Mouse (Mus musculus) layer of hippocampus, postnatal 25 days (tissue): ENCODE results near the gene Bicral. TPM values are rescaled to one million over a fixed set of nuclear protein-coding genes. Genes with fewer than 3 reads are reported as not detected.
"Not testable (repeated sequence)": the region's sequence is repeated elsewhere in the genome, so short reads cannot be mapped to it uniquely, and the experiment has no call there.

Experiments
- DNase-seq, 2 experiments: peaks; one replicate each; pipeline ENCODE4 v3.0.0; 2022; ENCODE audit warnings: mixed read lengths in 2 of 2, low spot score in 1 of 2; ENCODE audit errors: extremely low spot score in 1 of 2
- total RNA-seq, 2 experiments: library from RNA; stranded (reverse); gene quantifications; 2 replicates each; pipeline ENCODE4 v1.2.3; 2021

Bicral gene
- total RNA-seq, 2 experiments from 2014 or later, result 47.5 to 60.3 TPM

- DNase-seq, result no peak
Observed at GRCm38 (mm10) chr17:46770546-46770945, 87.7 kb downstream of the Bicral start.

GRCm38 (mm10) chr17:46767868-46768267 is 90.4 kb downstream of the Bicral start:
- DNase-seq, result no peak

GRCm38 (mm10) chr17:46764916-46765315 is 93.4 kb downstream of the Bicral start:
- DNase-seq, result not testable (repeated sequence)

DNA sequence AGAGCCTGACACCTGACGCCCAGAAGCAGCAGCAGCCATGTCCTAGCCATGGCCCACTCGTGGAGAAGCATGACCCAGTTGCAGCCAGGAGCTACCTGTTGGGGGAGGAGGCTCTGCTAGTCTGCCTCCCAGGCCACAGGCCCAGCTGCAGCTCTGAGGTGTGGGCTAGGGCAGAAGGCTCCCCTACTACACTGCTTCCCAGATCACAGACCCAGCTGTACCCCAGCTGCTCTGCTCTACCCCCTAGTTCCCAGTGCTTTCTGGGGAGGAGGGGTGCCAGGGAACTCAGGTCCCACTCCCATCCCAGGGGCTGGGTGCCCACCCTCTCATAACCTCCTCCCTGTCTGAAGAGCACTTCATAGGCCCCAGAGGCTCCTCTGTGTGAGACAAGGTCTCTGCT is 94.7 kb downstream of the Bicral start, which contains the start of gene Ptcra:
Gene Ptcra (minus strand): TSS at position 169 of the 400 bp plus-strand sequence.
- no peak for DNase-seq

DNA sequence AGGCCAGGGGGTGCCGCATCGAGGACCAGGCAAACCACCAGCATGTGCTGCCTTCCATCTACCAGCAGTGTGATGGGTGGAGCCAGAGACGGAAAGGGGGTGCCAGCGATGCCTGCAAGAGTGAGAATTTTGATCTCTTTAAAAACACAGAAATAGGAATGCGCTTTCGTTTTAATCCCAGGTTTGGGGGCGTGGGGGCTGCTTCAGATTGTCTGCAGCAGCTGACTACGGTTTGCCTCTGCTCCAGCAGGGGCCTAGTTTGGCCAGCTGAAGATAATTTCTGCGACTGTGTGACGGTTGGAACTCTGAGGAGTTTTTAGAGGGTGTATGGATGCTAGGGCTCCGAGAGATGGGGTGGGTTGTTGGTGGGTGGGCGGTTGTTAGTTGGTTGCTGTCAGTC is 99.5 kb downstream of the Bicral start:
- no peak for DNase-seq

- DNase-seq, result peak; percentile 84 to 92
Observed at GRCm38 (mm10) chr17:46751794-46752556, 106.3 kb downstream of the Bicral start, which contains the start of gene Cnpy3. Gene Cnpy3 (minus strand): TSS chr17:46752214.

DNA sequence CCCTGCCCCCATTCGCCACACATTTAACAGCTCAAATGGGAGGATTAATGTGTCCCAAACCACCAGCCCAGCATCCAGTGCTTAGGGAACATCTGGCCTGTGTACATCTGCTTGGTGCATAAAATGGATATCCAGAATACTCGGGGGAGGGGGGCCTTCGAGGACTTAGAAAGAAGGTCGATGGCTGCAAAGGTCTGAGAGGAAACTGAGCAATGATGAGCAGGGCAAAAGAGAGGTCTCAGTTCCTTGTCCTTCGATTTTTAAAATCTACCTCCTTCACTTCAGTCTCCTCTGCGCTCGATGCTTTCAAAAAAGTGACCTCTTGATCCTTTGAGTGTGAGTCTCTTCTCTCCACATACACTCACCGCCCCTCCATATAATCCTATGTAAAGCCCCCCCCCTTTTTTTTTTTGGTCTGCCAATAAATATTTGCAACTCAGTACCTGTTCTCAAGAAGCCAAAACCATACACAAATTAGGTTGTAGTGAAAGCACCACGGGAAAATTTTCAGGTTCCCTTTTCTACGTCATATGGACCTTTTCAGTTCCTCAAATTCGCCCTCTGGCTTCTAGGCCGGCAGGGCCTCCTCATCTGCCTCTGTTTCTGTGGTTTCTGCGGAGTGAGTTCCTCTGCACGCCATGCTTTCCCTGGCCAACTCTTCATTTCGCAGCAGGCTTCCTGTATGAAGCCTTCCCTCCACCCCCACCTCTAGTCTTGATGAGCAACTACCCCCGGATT is 107.1 kb downstream of the Bicral start:
- DNase-seq, result no peak

- no peak for DNase-seq
Observed at GRCm38 (mm10) chr17:46750580-46750979, 107.7 kb downstream of the Bicral start.

DNA sequence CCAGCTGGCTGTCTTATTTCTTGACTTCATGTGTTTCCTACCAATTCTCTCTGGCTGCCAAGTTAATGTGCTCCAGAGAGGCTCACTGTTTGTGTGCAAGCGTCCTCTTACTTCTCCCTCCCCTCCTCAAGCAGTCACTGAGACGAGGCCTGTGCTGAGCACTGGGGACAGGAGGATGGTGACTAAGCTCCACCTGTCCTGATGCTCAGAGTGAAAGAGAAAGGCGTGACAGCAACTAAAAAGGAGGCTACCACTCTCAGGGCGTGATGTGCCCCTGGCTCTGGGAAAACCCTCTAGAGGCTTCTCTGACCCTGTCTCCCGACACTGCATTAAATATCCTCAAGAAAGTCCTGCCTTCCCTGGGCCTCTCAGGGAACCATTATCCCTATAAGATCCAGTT is 109.0 kb downstream of the Bicral start:
- no peak for DNase-seq

Other genes with a start within 250 kb of the Bicral start
- 1 to 10 TPM; 8.9 to 9.4 TPM for gene Ptk7, start 229.0 kb downstream of the Bicral start, total RNA-seq
- 10 to 100 TPM; 16.8 to 17.0 TPM for gene Klc4, start 212.5 kb downstream of the Bicral start, total RNA-seq
- 10 to 100 TPM; 51.5 to 57.4 TPM for gene Mrpl2, start 212.3 kb downstream of the Bicral start, total RNA-seq
- gene Cul7, start 208.1 kb downstream of the Bicral start, total RNA-seq, result 10 to 100 TPM; 19.7 to 20.9 TPM
- gene Rrp36, start 184.1 kb downstream of the Bicral start, total RNA-seq, result 10 to 100 TPM; 16.3 to 18.1 TPM
- 100 to 1,000 TPM in 1 of 2 experiments, 10 to 100 TPM in 1; 94.9 to 109 TPM for gene Mea1, start 179.7 kb downstream of the Bicral start, total RNA-seq
- gene Klhdc3, start 177.6 kb downstream of the Bicral start, total RNA-seq, result 100 to 1,000 TPM; 180 to 197 TPM
- gene Ppp2r5d, start 153.4 kb downstream of the Bicral start, total RNA-seq, result 10 to 100 TPM; 88.1 to 91.8 TPM
- gene Pex6, start 147.0 kb downstream of the Bicral start, total RNA-seq, result 10 to 100 TPM; 52.7 to 53.5 TPM
- gene Gnmt, start 129.3 kb downstream of the Bicral start, total RNA-seq, result under 1 TPM in 1 of 2 experiments, not detected in 1; 0.68 TPM
- 10 to 100 TPM; 62.3 to 68.2 TPM for gene Cnpy3, start 106.3 kb downstream of the Bicral start, total RNA-seq
- not detected for gene Ptcra, start 94.8 kb downstream of the Bicral start, total RNA-seq
- gene 2310039H08Rik, start 85.8 kb downstream of the Bicral start, total RNA-seq, result 10 to 100 TPM in 1 of 2 experiments, 1 to 10 TPM in 1; 7.5 to 10.5 TPM
- 10 to 100 TPM; 51.4 to 53.8 TPM for gene Rpl7l1, start 75.8 kb downstream of the Bicral start, total RNA-seq
- 10 to 100 TPM; 34.6 to 36.7 TPM for gene Tbcc, start 32.2 kb upstream of the Bicral start, total RNA-seq
- not detected for gene Prph2, start 52.0 kb upstream of the Bicral start, total RNA-seq
- 10 to 100 TPM; 51.5 to 59.1 TPM for gene Ubr2, start 152.1 kb upstream of the Bicral start, total RNA-seq